Mouse (Mus musculus): ENCODE data around the gene Gm36210. TPM values are rescaled to one million over a fixed set of nuclear protein-coding genes. Genes with fewer than 3 reads are reported as not detected.
A peak's percentile ranks its signal among the peaks of the same experiment; 100 is the strongest.
"Not testable (repeated sequence)": the region's sequence is repeated elsewhere in the genome, so short reads cannot be mapped to it uniquely, and the experiment has no call there.

The Gm36210 gene
- polyA plus RNA-seq, 1 experiment, result not detected

- no peak overlapping the region for H3K4me3 ChIP-seq (replicated peaks; ENCODE audit: control insufficient read depth, low read depth, low read length)
- no peak overlapping the region for H3K27ac ChIP-seq (ENCODE audit: control insufficient read depth, insufficient read depth, low read depth, low read length, poor library complexity)
- 72% methylated on average over 4 of the region's 4 CpGs for WGBS
- H3K4me1 ChIP-seq (ENCODE audit: control insufficient read depth, insufficient read depth, low read length), result no peaks in the 10 kb centered on the region
- TF ChIP-seq POLR2A (IDR thresholded peaks at IDR 0.05; ENCODE audit: borderline replicate concordance, control insufficient read depth, low read depth, low read length) (no peak), CTCF (IDR thresholded peaks at IDR 0.05; ENCODE audit: control insufficient read depth, insufficient read depth, low read length) (no peak)
These were observed 19.6 kb downstream of the Gm36210 start for GRCm38 (mm10) chr7:4886680-4887079.

GRCm38 (mm10) chr7:4879036-4879435 lies 27.3 kb downstream of the Gm36210 start:
- H3K4me1 ChIP-seq (ENCODE audit: control insufficient read depth, insufficient read depth, low read length); H3K4me3 ChIP-seq (replicated peaks; ENCODE audit: control insufficient read depth, low read depth, low read length); H3K27ac ChIP-seq (ENCODE audit: control insufficient read depth, insufficient read depth, low read depth, low read length, poor library complexity): not testable (repeated sequence)
- 89% methylated on average over 1 of the region's 1 CpGs for WGBS

- Histone ChIP-seq H3K4me1 (ENCODE audit: control insufficient read depth, insufficient read depth, low read length) (no peaks in the 10 kb centered on the region; the same call in 1 of the 2 replicates), H3K27ac (ENCODE audit: control insufficient read depth, insufficient read depth, low read depth, low read length, poor library complexity) (no peak overlapping the region), H3K4me3 (replicated peaks; ENCODE audit: control insufficient read depth, low read depth, low read length) (no peak overlapping the region)
- TF ChIP-seq CTCF (IDR thresholded peaks at IDR 0.05; ENCODE audit: control insufficient read depth, insufficient read depth, low read length) (peak; percentile 53), POLR2A (IDR thresholded peaks at IDR 0.05; ENCODE audit: borderline replicate concordance, control insufficient read depth, low read depth, low read length) (no peak)
These were observed 28.1 kb downstream of the Gm36210 start for GRCm38 (mm10) chr7:4878186-4878585.

- TF ChIP-seq CTCF (IDR thresholded peaks at IDR 0.05; ENCODE audit: control insufficient read depth, insufficient read depth, low read length) (no peak), POLR2A (IDR thresholded peaks at IDR 0.05; ENCODE audit: borderline replicate concordance, control insufficient read depth, low read depth, low read length) (no peak)
- peak overlapping the region; percentile 78 for H3K4me3 ChIP-seq (replicated peaks; ENCODE audit: control insufficient read depth, low read depth, low read length)
- 1% methylated on average over 11 of the region's 11 CpGs for WGBS
- H3K27ac ChIP-seq (ENCODE audit: control insufficient read depth, insufficient read depth, low read depth, low read length, poor library complexity), result no peak overlapping the region
- H3K4me1 ChIP-seq (ENCODE audit: control insufficient read depth, insufficient read depth, low read length), result no peaks in the 10 kb centered on the region; the same call in 1 of the 2 replicates
These were observed 29.1 kb downstream of the Gm36210 start for GRCm38 (mm10) chr7:4877226-4877625.

GRCm38 (mm10) chr7:4876753-4877221 lies 29.5 kb downstream of the Gm36210 start, which contains the start of gene Isoc2a:
Isoc2a (plus strand) TSS chr7:4877153.
- under 1% methylated on average over 22 of the region's 22 CpGs for WGBS
- Histone ChIP-seq H3K4me3 (replicated peaks; ENCODE audit: control insufficient read depth, low read depth, low read length) (peak within 1 kb of the TSS; percentile 78), H3K27ac (ENCODE audit: control insufficient read depth, insufficient read depth, low read depth, low read length, poor library complexity) (no peak within 1 kb of the TSS), H3K4me1 (ENCODE audit: control insufficient read depth, insufficient read depth, low read length) (no peaks in the 10 kb centered on the region; the same call in 1 of the 2 replicates)
- TF ChIP-seq POLR2A (IDR thresholded peaks at IDR 0.05; ENCODE audit: borderline replicate concordance, control insufficient read depth, low read depth, low read length), result peak; percentile 86; the same call in 1 of the 2 replicates
- no peak for TF ChIP-seq CTCF (IDR thresholded peaks at IDR 0.05; ENCODE audit: control insufficient read depth, insufficient read depth, low read length)

DNA sequence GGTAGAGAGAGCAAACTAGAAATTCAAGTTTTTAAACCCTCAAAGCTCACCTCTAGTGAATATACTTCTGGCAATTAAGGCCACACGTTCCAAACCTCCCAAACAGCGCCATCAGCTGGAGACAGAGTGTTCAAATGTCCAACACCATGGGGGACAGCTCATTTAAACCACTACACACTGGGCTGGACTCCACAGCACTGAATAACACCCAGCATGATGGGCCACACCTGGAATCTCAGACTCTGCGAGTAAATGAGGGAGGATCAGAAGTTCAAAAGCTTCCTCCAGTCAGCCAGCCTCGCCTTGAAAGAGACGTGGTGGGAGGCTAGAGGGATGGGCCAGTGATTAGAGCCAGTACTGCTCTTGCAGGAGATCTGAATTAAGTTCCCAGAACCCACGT lies 36.2 kb downstream of the Gm36210 start, which contains the start of gene Isoc2b:
TSS of gene Isoc2b (minus strand) at position 126 of the 400 bp plus-strand sequence.
- no peak within 1 kb of the TSS for H3K4me3 ChIP-seq (replicated peaks; ENCODE audit: control insufficient read depth, low read depth, low read length)
- WGBS, result 58% methylated on average over 6 of the region's 6 CpGs
- TF ChIP-seq POLR2A (IDR thresholded peaks at IDR 0.05; ENCODE audit: borderline replicate concordance, control insufficient read depth, low read depth, low read length) (no peak), CTCF (IDR thresholded peaks at IDR 0.05; ENCODE audit: control insufficient read depth, insufficient read depth, low read length) (no peak)
- no peaks in the 10 kb centered on the region; the same call in 1 of the 2 replicates for H3K4me1 ChIP-seq (ENCODE audit: control insufficient read depth, insufficient read depth, low read length)
- no peak within 1 kb of the TSS for H3K27ac ChIP-seq (ENCODE audit: control insufficient read depth, insufficient read depth, low read depth, low read length, poor library complexity)

DNA sequence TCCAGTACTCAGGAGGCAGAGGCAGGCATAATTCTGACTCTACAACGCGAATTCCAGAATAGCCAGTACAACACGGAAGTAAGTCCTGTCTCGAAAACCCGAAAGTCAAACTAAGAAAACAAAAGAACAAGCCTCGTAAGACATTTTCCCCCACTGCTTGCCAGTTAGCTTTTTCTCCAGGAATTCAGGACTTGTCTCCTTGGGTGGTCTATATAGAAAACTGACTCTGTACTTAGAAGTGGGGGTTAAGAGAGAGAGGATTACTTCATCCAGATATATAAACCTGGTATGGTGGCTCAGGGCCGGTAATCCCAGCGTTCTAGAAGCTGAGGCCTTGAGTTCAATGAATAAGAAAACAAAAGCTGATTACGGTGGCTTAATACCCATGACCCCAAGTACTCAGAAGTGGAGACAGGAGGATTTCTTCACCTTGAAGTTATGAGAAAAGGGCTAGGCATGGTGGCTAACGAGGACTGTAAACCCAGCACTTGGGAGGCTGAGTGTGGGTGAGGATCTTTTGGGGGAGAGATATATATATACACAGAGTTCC lies 39.6 kb downstream of the Gm36210 start:
- Histone ChIP-seq H3K4me1 (ENCODE audit: control insufficient read depth, insufficient read depth, low read length) (no peaks in the 10 kb centered on the region; the same call in 1 of the 2 replicates), H3K27ac (ENCODE audit: control insufficient read depth, insufficient read depth, low read depth, low read length, poor library complexity) (peak overlapping the region; percentile 67; the same call in 1 of the 2 replicates), H3K4me3 (replicated peaks; ENCODE audit: control insufficient read depth, low read depth, low read length) (peak overlapping the region; percentile 78)
- no peak for TF ChIP-seq POLR2A (IDR thresholded peaks at IDR 0.05; ENCODE audit: borderline replicate concordance, control insufficient read depth, low read depth, low read length)
- no peak for TF ChIP-seq CTCF (IDR thresholded peaks at IDR 0.05; ENCODE audit: control insufficient read depth, insufficient read depth, low read length)
- WGBS, result 18% methylated on average over 10 of the region's 10 CpGs

GRCm38 (mm10) chr7:4865579-4866493 lies 40.5 kb downstream of the Gm36210 start:
- TF ChIP-seq CTCF (IDR thresholded peaks at IDR 0.05; ENCODE audit: control insufficient read depth, insufficient read depth, low read length), result no peak
- peak; percentile 75 for TF ChIP-seq POLR2A (IDR thresholded peaks at IDR 0.05; ENCODE audit: borderline replicate concordance, control insufficient read depth, low read depth, low read length)
- Histone ChIP-seq H3K27ac (ENCODE audit: control insufficient read depth, insufficient read depth, low read depth, low read length, poor library complexity) (peak overlapping the region; percentile 67), H3K4me3 (replicated peaks; ENCODE audit: control insufficient read depth, low read depth, low read length) (peak overlapping the region; percentile 78), H3K4me1 (ENCODE audit: control insufficient read depth, insufficient read depth, low read length) (no peaks in the 10 kb centered on the region; the same call in 1 of the 2 replicates)
- 4% methylated on average over 40 of the region's 40 CpGs for WGBS

Data from bone marrow, adult 2 months (tissue).